Mouse (Mus musculus) thymus, adult 2 months (tissue): ENCODE data around the gene Klk15. TPM values are rescaled to one million over a fixed set of nuclear protein-coding genes. Genes with fewer than 3 reads are reported as not detected.
"Not testable (repeated sequence)": the region's sequence is repeated elsewhere in the genome, so short reads cannot be mapped to it uniquely, and the experiment has no call there.

Source experiments
- DNase-seq: peaks from one replicate; pipeline ENCODE4 v3.0.0; 2021
- H3K27ac ChIP-seq: fragments of 200-500 bp; 2 replicates; pipeline ENCODE4 v1.5.1; 2012; ENCODE audit warnings: low read length, control low read depth; ENCODE audit not compliant: control insufficient read depth, insufficient read depth
- H3K27me3 ChIP-seq: fragments of 200-500 bp; 2 replicates; pipeline ENCODE4 v1.6.1; 2012; ENCODE audit warnings: mild to moderate bottlenecking, low read length, moderate library complexity, mixed read lengths; ENCODE audit not compliant: control insufficient read depth, insufficient read depth
- H3K36me3 ChIP-seq: fragments of 200-500 bp; 2 replicates; pipeline ENCODE4 v1.6.1; 2012; ENCODE audit warnings: mild to moderate bottlenecking, low read length, moderate library complexity; ENCODE audit not compliant: control insufficient read depth, insufficient read depth
- H3K4me1 ChIP-seq: fragments of 200-500 bp; replicated peaks from 2 replicates; pipeline ENCODE4 v1.6.1; 2012; ENCODE audit warnings: low read length; ENCODE audit not compliant: control insufficient read depth, insufficient read depth
- H3K4me3 ChIP-seq: fragments of 200-500 bp; 2 replicates; pipeline ENCODE4 v1.5.1; 2012; ENCODE audit warnings: mild to moderate bottlenecking, low read length, control low read depth, moderate library complexity; ENCODE audit not compliant: control insufficient read depth, insufficient read depth
- CTCF ChIP-seq: fragments of 200-500 bp; IDR thresholded peaks from 2 replicates; pipeline ENCODE4 v1.5.1; 2012; ENCODE audit warnings: mild to moderate bottlenecking, control low read depth, low read length, moderate library complexity, borderline replicate concordance; ENCODE audit not compliant: control insufficient read depth, poor library complexity, insufficient read depth; ENCODE audit errors: extremely low read depth
- POLR2A ChIP-seq: fragments of 200-500 bp; IDR thresholded peaks from 2 replicates; pipeline ENCODE4 v1.6.1; 2012; ENCODE audit warnings: mild to moderate bottlenecking, low read length, control low read depth, moderate library complexity; ENCODE audit not compliant: control insufficient read depth, poor library complexity, insufficient read depth; ENCODE audit errors: extremely low read depth
- WGBS: fragments of 180-500 bp; shearing (Covaris S2); methylation state at CpG from one replicate; pipeline ENCODE4 v1.1.7; 2018; 5-methylcytosine and 5-hydroxymethylcytosine counted together
- polyA plus RNA-seq: library from polyadenylated mRNA; depleted of rRNA; stranded (reverse); fragments of >200 nt; gene quantifications from 2 replicates; pipeline ENCODE4 v1.2.3, GENCODE M21; 2012

The Klk15 gene
- polyA plus RNA-seq, 1 experiment = 0.70 TPM

DNA sequence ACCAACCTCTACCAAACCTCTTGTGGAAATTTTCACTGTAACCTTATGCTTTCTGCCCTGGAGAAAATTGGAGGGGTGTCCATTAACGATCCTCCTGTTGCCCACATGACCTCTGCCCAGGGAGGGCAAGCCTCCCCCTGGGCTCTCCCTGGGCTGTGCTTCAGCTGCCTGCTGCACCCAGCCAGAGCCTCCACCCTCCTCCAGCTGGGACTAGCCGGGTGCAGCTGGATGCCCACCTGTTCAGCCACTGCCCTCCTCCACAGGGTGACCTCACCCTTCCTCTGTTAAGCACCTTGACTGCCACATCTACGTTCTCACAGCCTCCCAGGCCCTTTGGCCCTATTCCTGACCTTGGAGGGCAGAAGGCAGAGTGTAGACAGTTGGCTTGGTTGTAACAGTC is 1.2 kb downstream of the Klk15 start:
- 72% methylated on average over 3 of the region's 3 CpGs for WGBS
- no peak for DNase-seq
- H3K36me3 ChIP-seq = no peaks in the 10 kb centered on the region
- no peak for TF ChIP-seq POLR2A
- H3K4me1 ChIP-seq = no peaks in the 10 kb centered on the region
- no peaks in the 10 kb centered on the region for H3K27me3 ChIP-seq
- H3K27ac ChIP-seq = no peak overlapping the region
- no peak overlapping the region for H3K4me3 ChIP-seq

DNA sequence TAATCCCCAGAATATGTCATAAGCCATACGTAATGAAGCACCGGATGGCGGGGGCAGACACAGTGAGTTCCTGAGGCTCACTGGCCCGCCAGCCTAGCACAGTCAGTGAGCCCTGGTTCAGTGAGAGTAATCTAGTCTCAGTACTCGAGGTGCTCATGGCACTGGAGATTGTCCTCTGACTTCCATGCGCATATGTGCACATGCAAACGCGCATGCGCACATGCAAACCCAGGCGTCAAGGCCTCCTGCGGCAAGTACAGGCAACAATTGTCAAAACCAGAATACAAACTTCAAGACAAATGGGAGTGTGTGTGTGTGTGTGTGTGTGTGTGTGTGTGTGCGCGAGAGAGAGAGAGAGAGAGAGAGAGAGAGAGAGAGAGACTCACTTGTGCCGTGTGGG is 3.0 kb downstream of the Klk15 start:
- Histone ChIP-seq H3K27ac (no peak overlapping the region), H3K27me3 (no peaks in the 10 kb centered on the region), H3K4me3 (no peak overlapping the region), H3K36me3 (no peaks in the 10 kb centered on the region), H3K4me1 (no peaks in the 10 kb centered on the region)
- WGBS = 87% methylated on average over 14 of the region's 14 CpGs
- TF ChIP-seq CTCF (no peak), POLR2A (no peak)
- no peak for DNase-seq

DNA sequence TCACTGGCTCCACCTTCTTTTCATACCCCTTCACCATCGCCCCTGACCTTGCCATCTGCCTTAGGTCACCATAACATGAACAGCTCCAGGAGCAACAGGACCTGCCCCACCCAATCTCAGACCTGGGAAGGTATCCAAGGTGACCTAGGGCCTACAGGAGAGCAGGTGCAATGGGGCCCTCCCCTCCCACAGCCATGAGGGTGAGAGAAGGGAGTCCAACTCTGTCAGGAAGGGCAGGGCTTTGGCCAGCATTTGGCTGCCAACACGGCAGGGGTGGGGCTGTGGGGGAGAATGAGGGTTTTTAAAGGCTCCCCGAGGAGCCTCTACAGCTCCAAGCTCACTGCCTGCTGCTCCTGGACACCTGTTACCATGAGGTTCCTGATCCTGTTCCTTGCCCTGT is 8.8 kb downstream of the Klk15 start:
- H3K27ac ChIP-seq, H3K27me3 ChIP-seq, H3K4me1 ChIP-seq, H3K36me3 ChIP-seq, H3K4me3 ChIP-seq, DNase-seq: not testable (repeated sequence)
- WGBS = 69% methylated on average over 3 of the region's 3 CpGs

DNA sequence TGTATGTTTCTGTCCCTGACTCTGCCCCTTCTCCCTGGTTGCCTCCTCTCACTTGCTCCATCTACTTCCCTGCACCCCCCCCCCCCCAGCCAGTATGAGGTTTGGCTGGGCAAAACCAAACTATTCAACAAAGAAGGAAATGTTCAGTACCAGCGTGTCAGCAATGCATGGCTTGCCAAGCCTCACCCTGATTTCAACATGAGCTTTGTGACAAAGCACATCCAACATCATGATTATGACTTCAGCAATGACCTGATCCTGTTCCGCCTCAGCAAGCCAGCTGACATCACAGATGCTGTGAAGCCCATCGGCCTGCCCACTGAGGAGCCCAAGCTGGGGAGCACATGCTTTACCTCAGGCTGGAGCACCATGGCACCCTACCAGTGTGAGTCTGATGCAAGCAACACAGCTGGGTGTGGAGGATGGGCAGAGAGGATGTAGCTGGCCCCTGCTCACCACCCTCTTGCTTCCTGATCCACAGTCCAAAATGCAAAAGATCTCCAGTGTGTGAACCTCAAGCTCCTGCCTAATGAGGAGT is 11.3 kb downstream of the Klk15 start:
- WGBS = 84% methylated on average over 3 of the region's 3 CpGs

DNA sequence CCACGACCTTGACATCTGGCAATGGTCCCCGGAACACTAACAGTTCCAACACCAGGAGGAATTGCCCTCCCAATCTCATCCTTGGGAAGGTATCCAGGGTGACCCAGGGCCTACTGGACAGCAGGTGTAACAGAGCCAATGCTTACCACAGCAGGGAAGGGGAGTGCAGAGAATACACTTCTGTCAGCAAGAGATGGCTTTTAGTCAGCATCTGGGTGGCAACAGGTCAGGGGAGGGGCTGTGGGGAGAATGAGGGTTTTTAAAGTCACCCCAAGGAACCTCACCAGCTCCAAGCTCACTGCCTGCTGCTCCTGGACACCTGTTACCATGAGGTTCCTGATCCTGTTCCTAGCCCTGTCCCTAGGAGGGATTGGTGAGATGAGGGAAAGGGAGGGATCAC is 16.8 kb downstream of the Klk15 start, which contains the start of gene Klk1b8:
Gene Klk1b8, plus strand, starts transcription at position 301 of the 400 bp plus-strand sequence.
- H3K27me3 ChIP-seq = no peaks in the 10 kb centered on the region
- H3K4me3 ChIP-seq = no peak within 1 kb of the TSS
- H3K36me3 ChIP-seq = no peaks in the 10 kb centered on the region
- TF ChIP-seq POLR2A (no peak), CTCF (no peak)
- WGBS = 66% methylated on average over 2 of the region's 2 CpGs
- H3K27ac ChIP-seq = no peak within 1 kb of the TSS
- DNase-seq = no peak
- no peaks in the 10 kb centered on the region; the same call in 1 of the 2 replicates for H3K4me1 ChIP-seq

More for the DNA sequence above, 11.3 kb downstream of the Klk15 start:
- no peak for DNase-seq
- TF ChIP-seq CTCF (no peak), POLR2A (no peak)
- Histone ChIP-seq H3K4me3 (no peak overlapping the region), H3K36me3 (no peaks in the 10 kb centered on the region), H3K27me3 (no peaks in the 10 kb centered on the region), H3K4me1 (no peaks in the 10 kb centered on the region; the same call in 1 of the 2 replicates), H3K27ac (no peak overlapping the region)

DNA sequence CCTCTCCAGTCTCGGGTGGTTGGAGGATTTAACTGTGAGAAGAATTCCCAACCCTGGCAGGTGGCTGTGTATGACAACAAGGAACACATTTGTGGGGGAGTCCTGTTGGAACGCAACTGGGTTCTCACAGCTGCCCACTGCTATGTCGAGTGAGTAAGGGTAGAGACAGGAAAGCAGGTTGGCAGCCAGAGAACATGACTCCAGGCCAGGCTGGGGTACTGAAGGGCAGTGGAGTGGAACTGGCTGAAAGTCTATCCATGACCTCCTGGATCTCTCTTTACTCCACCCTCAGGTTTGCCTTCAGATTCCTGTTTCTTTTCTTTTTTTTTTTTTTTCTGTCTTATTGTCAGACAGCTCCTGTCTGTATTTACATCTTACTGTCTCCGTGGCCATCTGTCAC is 19.2 kb downstream of the Klk15 start:
- H3K4me1 ChIP-seq = no peaks in the 10 kb centered on the region
- 74% methylated on average over 4 of the region's 4 CpGs for WGBS
- TF ChIP-seq POLR2A (no peak), CTCF (no peak)
- H3K27ac ChIP-seq = no peak overlapping the region
- no peak for DNase-seq
- H3K4me3 ChIP-seq = no peak overlapping the region
- no peaks in the 10 kb centered on the region for H3K27me3 ChIP-seq
- no peaks in the 10 kb centered on the region for H3K36me3 ChIP-seq

DNA sequence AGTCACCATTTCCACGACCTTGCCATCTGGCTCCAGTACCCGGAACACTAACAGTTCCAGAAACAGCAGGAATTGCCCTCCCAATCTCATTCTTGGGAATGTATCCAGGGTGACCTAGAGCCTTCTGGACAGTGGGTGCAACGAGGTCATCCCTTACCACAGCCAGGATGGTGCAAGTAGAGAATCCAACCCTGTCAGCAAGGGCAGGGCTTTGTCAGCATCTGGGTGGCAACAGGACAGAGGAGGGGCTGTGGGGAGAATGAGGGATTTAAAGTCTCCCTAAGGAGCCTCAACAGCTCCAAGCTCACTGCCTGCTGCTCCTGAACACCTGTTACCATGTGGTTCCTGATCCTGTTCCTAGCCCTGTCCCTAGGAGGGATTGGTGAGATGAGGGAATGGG is 32.9 kb downstream of the Klk15 start, which contains the start of gene Klk1b1:
Gene Klk1b1, plus strand, starts transcription at position 301 of the 400 bp plus-strand sequence.
- no peak for DNase-seq
- Histone ChIP-seq H3K4me3 (no peak within 1 kb of the TSS), H3K4me1 (no peaks in the 10 kb centered on the region), H3K27me3 (no peaks in the 10 kb centered on the region), H3K36me3 (no peaks in the 10 kb centered on the region), H3K27ac (no peak within 1 kb of the TSS)
- WGBS = 66% methylated on average over 3 of the region's 3 CpGs
- TF ChIP-seq CTCF = no peak
- TF ChIP-seq POLR2A = no peak
